Mouse (Mus musculus): ENCODE measurements around the gene Fam129a. TPM values are rescaled to one million over a fixed set of nuclear protein-coding genes. Genes with fewer than 3 reads are reported as not detected.
A peak's percentile ranks its signal among the peaks of the same experiment; 100 is the strongest.

The Fam129a gene
- total RNA-seq, 4 experiments from 2014 or later: 83.7 to 130 (median 96.0) TPM

DNA sequence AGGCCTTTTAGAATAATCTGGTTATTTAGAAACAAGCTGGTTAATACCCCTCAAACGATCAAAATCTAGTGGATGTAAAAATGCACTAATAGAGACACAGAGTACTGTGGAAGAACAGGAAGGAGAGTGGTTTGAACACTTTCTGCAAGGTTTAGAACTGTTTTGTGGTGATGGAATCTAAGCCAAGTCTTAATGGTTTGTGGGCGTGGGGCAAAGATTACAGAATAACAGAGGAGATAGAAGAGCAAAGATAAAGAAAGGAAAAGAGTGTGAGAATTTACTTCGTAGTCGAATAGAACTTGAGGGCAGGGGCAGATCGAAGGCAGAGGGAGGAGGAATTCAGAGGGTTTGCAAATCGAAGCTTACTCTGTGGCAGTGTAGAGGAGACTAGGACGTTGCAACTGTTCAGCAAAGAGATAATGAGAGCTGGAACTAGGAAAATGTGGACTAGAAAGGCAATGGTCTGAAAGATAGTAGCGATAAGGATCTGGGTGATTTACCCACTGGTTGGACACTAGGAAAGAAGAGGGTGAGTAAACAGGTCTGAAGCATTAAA, 182.5 kb downstream of the Fam129a start:
- no peak for DNase-seq

DNA sequence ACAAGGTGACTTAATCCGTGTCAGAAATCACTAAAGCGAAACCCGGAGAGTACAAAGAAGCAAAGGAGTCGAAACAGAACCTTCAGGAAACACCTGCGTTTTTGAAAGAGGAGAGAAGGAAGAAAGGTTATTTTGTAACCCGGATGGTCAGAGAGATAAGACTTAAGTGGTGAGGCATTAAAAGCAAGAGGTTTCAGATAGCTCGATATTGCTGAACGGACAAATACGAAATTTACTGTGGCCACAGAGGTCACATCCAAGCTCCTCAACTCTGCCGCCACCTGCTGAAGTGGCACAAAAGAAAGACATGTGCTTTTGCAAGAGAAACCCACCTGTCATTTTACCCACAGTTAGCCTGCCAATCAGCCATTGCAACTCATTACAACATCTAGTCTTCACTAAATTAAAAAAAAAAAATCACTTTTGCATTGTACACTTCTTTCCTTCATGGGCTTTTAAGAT, 183.1 kb downstream of the Fam129a start:
- peak; percentile 25 for DNase-seq

GRCm38 (mm10) chr1:151754881-151755659, 184.1 kb downstream of the Fam129a start, which contains the start of gene Edem3:
Edem3 (plus strand) TSS chr1:151755371.
- peak; percentile 100 for DNase-seq

DNA sequence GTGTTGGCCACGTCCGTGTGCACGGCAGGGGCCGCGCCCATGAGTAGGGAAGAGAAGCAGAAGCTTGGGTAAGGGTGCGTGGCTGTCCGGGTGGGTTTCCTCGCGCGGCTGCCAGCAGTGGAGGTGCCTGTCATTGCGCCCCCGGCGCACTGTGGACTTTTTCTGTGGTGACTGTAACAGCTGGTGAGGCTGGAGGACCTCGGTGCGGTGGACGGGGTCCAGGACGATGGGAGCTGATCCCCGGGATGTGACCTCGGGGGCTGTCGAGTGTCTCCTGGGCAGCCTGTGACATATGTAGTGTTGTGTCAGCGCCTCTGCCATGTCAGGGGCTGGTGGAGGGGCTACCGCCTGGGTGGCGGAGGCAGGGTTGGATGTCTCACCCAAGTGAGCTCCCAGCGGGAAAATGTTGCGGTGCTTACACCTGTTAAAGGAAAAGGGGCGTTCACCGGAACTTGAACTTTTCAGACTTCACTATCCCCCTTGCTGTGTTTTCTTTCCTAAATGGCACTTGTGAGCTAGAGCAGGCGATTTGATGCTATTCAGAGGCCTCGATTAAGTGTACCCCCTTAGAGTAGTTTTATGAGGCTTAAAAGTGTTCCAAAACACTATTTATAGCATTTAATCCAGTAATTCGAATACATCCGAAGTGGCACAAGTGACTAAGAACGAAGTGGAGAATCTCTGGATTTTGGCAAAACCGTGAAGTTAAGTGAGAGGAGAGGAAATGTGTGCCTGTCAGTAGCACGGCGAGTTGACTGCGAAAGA, 184.9 kb downstream of the Fam129a start:
- peak; percentile 66 for DNase-seq

- DNase-seq: no peak
Observed at GRCm38 (mm10) chr1:151756425-151756728, 185.4 kb downstream of the Fam129a start.

- DNase-seq: peak; percentile 44
Observed at GRCm38 (mm10) chr1:151758301-151758700, 187.3 kb downstream of the Fam129a start.

DNA sequence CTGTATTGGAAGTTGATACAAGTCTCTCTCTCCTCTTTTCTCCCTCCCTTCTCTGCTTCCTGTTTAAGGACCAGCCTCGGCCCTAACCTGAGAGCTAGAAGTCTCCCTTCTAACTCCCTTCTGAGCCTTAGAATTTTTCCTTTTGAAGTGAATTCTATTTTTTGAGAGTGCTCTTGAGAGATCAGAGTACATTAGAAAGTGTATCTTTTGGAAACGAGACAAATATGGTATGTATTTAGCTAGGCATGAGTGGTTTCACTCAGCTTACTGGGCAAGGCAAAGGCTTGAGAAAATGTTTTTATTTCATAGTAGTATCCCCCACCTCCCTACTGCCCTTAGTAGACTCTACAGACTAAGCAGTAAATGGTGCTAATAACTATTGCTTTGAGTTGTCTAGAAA, 188.0 kb downstream of the Fam129a start:
- DNase-seq: no peak

DNA sequence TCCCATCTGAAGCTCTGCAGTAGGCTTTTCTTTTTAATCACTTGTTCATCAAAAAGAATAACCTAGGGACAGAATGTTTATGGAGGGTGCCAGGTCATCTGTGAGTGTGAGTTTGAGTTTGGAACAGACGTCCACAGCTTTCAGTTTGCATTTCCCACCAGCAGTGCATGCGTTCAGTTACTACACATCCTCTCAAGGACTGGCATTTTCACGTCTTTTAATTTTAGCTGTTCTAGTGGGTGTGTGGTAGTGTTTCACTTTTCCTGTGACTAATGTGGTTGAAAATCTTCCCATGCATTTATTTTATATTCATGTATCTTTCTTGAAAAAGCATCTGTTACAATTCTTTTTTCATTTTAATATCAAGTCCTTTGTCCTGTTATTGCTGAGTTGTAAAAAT, 193.2 kb downstream of the Fam129a start:
- DNase-seq: no peak

DNA sequence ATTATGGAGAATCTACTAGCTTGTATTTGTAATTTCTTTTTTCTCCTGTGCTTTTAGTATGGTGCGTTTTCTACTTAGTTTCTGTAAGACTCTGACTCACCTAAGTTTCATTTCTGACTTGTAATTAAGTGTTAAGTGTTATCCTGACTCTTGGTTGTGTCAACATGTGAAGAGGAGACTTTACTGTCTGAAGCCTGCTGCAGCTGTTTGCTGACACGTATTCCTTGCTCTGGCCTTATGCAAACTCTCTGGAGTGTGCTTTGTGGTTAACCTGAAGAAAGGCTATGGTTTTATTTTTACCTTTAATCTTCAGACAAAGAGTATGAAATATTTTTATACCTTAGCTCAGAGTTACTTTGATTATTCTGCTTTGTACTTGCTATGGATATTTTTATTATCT, 195.2 kb downstream of the Fam129a start:
- DNase-seq: no peak

GRCm38 (mm10) chr1:151766976-151767654, 196.1 kb downstream of the Fam129a start:
- no peak for DNase-seq

DNA sequence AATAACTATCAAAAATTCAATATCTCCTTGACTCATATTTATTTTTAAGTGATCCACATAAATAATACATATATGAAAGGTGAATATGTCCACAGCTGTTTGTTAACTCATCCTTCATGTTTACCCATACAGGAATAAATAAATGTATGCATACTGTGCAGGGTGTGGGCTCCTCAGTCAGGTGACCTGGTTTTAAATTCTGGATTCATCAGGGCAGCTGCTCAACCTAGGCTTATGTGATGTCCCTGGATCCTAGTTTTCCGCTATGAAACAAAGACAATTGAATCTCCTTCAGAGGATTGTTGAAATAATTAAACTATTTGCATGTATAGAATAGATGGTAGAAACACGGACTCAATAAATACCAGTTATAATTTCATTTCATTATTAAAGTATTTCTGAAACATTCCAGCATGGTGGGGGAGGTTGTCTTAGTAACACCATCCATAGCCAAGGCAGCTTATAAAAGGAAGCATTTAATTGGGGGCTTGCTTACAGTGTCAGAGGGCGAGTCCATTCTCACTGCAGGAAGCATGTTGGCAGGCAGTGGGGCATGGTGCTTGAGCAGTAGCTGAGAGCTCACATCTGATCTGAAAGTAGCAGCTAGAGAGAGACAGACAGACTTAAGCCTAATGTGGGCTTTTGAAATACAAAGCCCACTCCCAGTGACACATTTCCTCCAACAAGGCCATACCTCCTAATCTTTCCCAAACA, 198.4 kb downstream of the Fam129a start:
- DNase-seq: no peak

Other genes starting within 250 kb of the Fam129a start
- 100 to 1,000 TPM; 116 to 154 (median 139) TPM for gene Ivns1abp, start 226.7 kb upstream of the Fam129a start, total RNA-seq (2022)
- 10 to 100 TPM; 14.2 to 39.0 (median 23.7) TPM for gene Swt1, start 142.7 kb upstream of the Fam129a start, total RNA-seq (2022)
- gene Trmt1l, start 142.6 kb upstream of the Fam129a start, total RNA-seq (2022): 10 to 100 TPM; 28.0 to 37.7 (median 30.9) TPM
- gene Rnf2, start 70.2 kb upstream of the Fam129a start, total RNA-seq (2022): 10 to 100 TPM; 52.6 to 72.0 (median 55.3) TPM
- 100 to 1,000 TPM in 2 of 4 experiments, 10 to 100 TPM in 2; 81.2 to 151 (median 111) TPM for gene Edem3, start 184.2 kb downstream of the Fam129a start, total RNA-seq (2022)